Mouse (Mus musculus) liver, embryonic 12.5 days (tissue): ENCODE data around the gene Vnn1. TPM values are rescaled to one million over a fixed set of nuclear protein-coding genes. Genes with fewer than 3 reads are reported as not detected.

Experiments
- ATAC-seq: fragments of 200-750 bp; cut with Nextera tagmentation; 2 replicates; pipeline ENCODE4 v1.8.0; 2017; ENCODE audit warnings: moderate number of reproducible peaks, mild to moderate bottlenecking, moderate library complexity
- H3K27ac ChIP-seq: fragments of 300-500 bp; sonication (generic); 2 replicates; pipeline ENCODE4 v1.5.1; 2016; ENCODE audit warnings: mild to moderate bottlenecking
- H3K27me3 ChIP-seq: fragments of 300-500 bp; sonication (generic); replicated peaks from 2 replicates; pipeline ENCODE4 v1.6.1; 2016; ENCODE audit warnings: mild to moderate bottlenecking, moderate library complexity
- H3K36me3 ChIP-seq: fragments of 300-500 bp; sonication (generic); 2 replicates; pipeline ENCODE4 v1.6.1; 2016; ENCODE audit warnings: mild to moderate bottlenecking, moderate library complexity
- H3K4me1 ChIP-seq: fragments of 300-500 bp; sonication (generic); 2 replicates; pipeline ENCODE4 v1.6.1; 2016
- H3K4me2 ChIP-seq: fragments of 300-500 bp; sonication (generic); 2 replicates; pipeline ENCODE4 v1.6.1; 2016; ENCODE audit warnings: mild to moderate bottlenecking, moderate library complexity
- H3K4me3 ChIP-seq: fragments of 300-500 bp; sonication (generic); 2 replicates; pipeline ENCODE4 v1.5.1; 2016; ENCODE audit warnings: mild to moderate bottlenecking, moderate library complexity
- H3K9ac ChIP-seq: fragments of 300-500 bp; sonication (generic); 2 replicates; pipeline ENCODE4 v1.6.1; 2016; ENCODE audit warnings: mild to moderate bottlenecking, moderate library complexity
- H3K9me3 ChIP-seq: fragments of 300-500 bp; sonication (generic); replicated peaks from 2 replicates; pipeline ENCODE4 v1.6.1; 2016; ENCODE audit warnings: mild to moderate bottlenecking, moderate library complexity
- WGBS: fragments of 180-500 bp; shearing (Covaris S2); methylation state at CpG from one replicate; pipeline ENCODE4 v1.1.7; 2016; ENCODE audit not compliant: insufficient replicate concordance; 5-methylcytosine and 5-hydroxymethylcytosine counted together
- polyA plus RNA-seq: library from polyadenylated mRNA; unstranded; fragments of >200 nt; fragmentation: Nextera tagmentation; extraction: Ambion mirVana; gene quantifications from 2 replicates; pipeline ENCODE4 v1.2.1, GENCODE M21; 2016

Gene Vnn1
- 0.94 and 1.1 TPM in 2 replicates for polyA plus RNA-seq

- Histone ChIP-seq H3K4me1 (no peaks in the 10 kb centered on the region), H3K27me3 (no peaks in the 10 kb centered on the region), H3K9me3 (no peaks in the 10 kb centered on the region), H3K27ac (no peak within 1 kb of the TSS), H3K4me2 (peak within 1 kb of the TSS; percentile 53), H3K9ac (no peak within 1 kb of the TSS), H3K36me3 (no peaks in the 10 kb centered on the region), H3K4me3 (peak within 1 kb of the TSS; percentile 13; the same call in 1 of the 2 replicates)
- ATAC-seq = no peak
- 22% methylated on average over 21 of the region's 21 CpGs for WGBS
These were observed at the start of gene Vnn1 for GRCm38 (mm10) chr10:23894601-23895349. Gene Vnn1, plus strand, starts transcription at chr10:23894688.

GRCm38 (mm10) chr10:23851228-23851912 lies 43.1 kb upstream of the Vnn1 start, which contains the start of gene Vnn3:
Gene Vnn3, plus strand, starts transcription at chr10:23851462.
- Histone ChIP-seq H3K4me1 (no peaks in the 10 kb centered on the region), H3K4me3 (no peak within 1 kb of the TSS), H3K9me3 (no peaks in the 10 kb centered on the region), H3K27me3 (no peaks in the 10 kb centered on the region), H3K4me2 (no peak within 1 kb of the TSS), H3K9ac (no peak within 1 kb of the TSS), H3K27ac (no peak within 1 kb of the TSS), H3K36me3 (no peaks in the 10 kb centered on the region)
- ATAC-seq = no peak
- 75% methylated on average over 4 of the region's 4 CpGs for WGBS

- H3K4me2 ChIP-seq = no peak overlapping the region
- 52% methylated on average over 2 of the region's 2 CpGs for WGBS
- no peaks in the 10 kb centered on the region for H3K4me1 ChIP-seq
- H3K9ac ChIP-seq = no peak overlapping the region
- H3K27me3 ChIP-seq = no peaks in the 10 kb centered on the region
- no peaks in the 10 kb centered on the region for H3K9me3 ChIP-seq
- no peak overlapping the region for H3K27ac ChIP-seq
- H3K4me3 ChIP-seq = no peak overlapping the region
- no peaks in the 10 kb centered on the region for H3K36me3 ChIP-seq
- no peak for ATAC-seq
These were observed 42.4 kb upstream of the Vnn1 start for GRCm38 (mm10) chr10:23852096-23852495.

GRCm38 (mm10) chr10:23864362-23865312 lies 29.9 kb upstream of the Vnn1 start:
- Histone ChIP-seq H3K36me3 (no peaks in the 10 kb centered on the region), H3K9me3 (peaks cover 14% of the 10 kb centered on the region), H3K27me3 (no peaks in the 10 kb centered on the region), H3K4me1 (no peaks in the 10 kb centered on the region), H3K9ac (no peak overlapping the region), H3K4me3 (no peak overlapping the region), H3K4me2 (no peak overlapping the region), H3K27ac (no peak overlapping the region)
- no peak for ATAC-seq
- 59% methylated on average over 9 of the region's 9 CpGs for WGBS

GRCm38 (mm10) chr10:23880695-23881094 lies 13.8 kb upstream of the Vnn1 start:
- Histone ChIP-seq H3K27me3 (no peaks in the 10 kb centered on the region), H3K4me2 (no peak overlapping the region), H3K27ac (no peak overlapping the region), H3K9me3 (peaks cover 6% of the 10 kb centered on the region; the same call in 1 of the 2 replicates), H3K36me3 (no peaks in the 10 kb centered on the region), H3K4me3 (no peak overlapping the region), H3K4me1 (no peaks in the 10 kb centered on the region), H3K9ac (no peak overlapping the region)
- no peak for ATAC-seq
- 66% methylated on average over 6 of the region's 6 CpGs for whole genome bisulfite sequencing

- Histone ChIP-seq H3K36me3 (no peaks in the 10 kb centered on the region), H3K27ac (no peak overlapping the region), H3K4me3 (no peak overlapping the region), H3K4me1 (no peaks in the 10 kb centered on the region), H3K9me3 (no peaks in the 10 kb centered on the region), H3K9ac (no peak overlapping the region), H3K27me3 (no peaks in the 10 kb centered on the region), H3K4me2 (no peak overlapping the region)
- WGBS = 65% methylated on average over 1 of the region's 1 CpGs
- ATAC-seq = no peak
These were observed 9.6 kb upstream of the Vnn1 start for GRCm38 (mm10) chr10:23884910-23885309.

GRCm38 (mm10) chr10:23886060-23886459 lies 8.4 kb upstream of the Vnn1 start:
- Histone ChIP-seq H3K4me2 (no peak overlapping the region), H3K9ac (no peak overlapping the region), H3K27me3 (no peaks in the 10 kb centered on the region), H3K9me3 (no peaks in the 10 kb centered on the region), H3K36me3 (no peaks in the 10 kb centered on the region), H3K4me3 (no peak overlapping the region), H3K27ac (no peak overlapping the region), H3K4me1 (no peaks in the 10 kb centered on the region)
- ATAC-seq = no peak
- 52% methylated on average over 3 of the region's 3 CpGs for WGBS

- 76% methylated on average over 1 of the region's 1 CpGs for WGBS
- Histone ChIP-seq H3K4me2 (no peak overlapping the region), H3K4me3 (no peak overlapping the region), H3K4me1 (no peaks in the 10 kb centered on the region), H3K27me3 (no peaks in the 10 kb centered on the region), H3K9ac (no peak overlapping the region), H3K36me3 (no peaks in the 10 kb centered on the region), H3K27ac (no peak overlapping the region), H3K9me3 (no peaks in the 10 kb centered on the region)
- ATAC-seq = no peak
These were observed 1.5 kb upstream of the Vnn1 start for GRCm38 (mm10) chr10:23892987-23893386.

- H3K27ac ChIP-seq = no peak overlapping the region
- no peak overlapping the region for H3K4me3 ChIP-seq
- H3K4me1 ChIP-seq = no peaks in the 10 kb centered on the region
- H3K9ac ChIP-seq = no peak overlapping the region
- H3K9me3 ChIP-seq = no peaks in the 10 kb centered on the region
- H3K36me3 ChIP-seq = no peaks in the 10 kb centered on the region
- H3K27me3 ChIP-seq = no peaks in the 10 kb centered on the region
- no peak overlapping the region for H3K4me2 ChIP-seq
- WGBS = 60% methylated on average over 7 of the region's 7 CpGs
- ATAC-seq = no peak
These were observed 888 bp downstream of the Vnn1 start for GRCm38 (mm10) chr10:23895376-23895775.

- Histone ChIP-seq H3K36me3 (no peaks in the 10 kb centered on the region), H3K9me3 (no peaks in the 10 kb centered on the region), H3K27me3 (no peaks in the 10 kb centered on the region), H3K4me2 (no peak overlapping the region), H3K4me1 (no peaks in the 10 kb centered on the region), H3K4me3 (no peak overlapping the region), H3K9ac (no peak overlapping the region), H3K27ac (no peak overlapping the region)
- WGBS = 73% methylated on average over 3 of the region's 3 CpGs
- ATAC-seq = no peak
These were observed 6.6 kb downstream of the Vnn1 start for GRCm38 (mm10) chr10:23901119-23901518.

- Histone ChIP-seq H3K9ac (no peak overlapping the region), H3K4me1 (no peaks in the 10 kb centered on the region), H3K36me3 (no peaks in the 10 kb centered on the region), H3K4me2 (no peak overlapping the region), H3K27me3 (no peaks in the 10 kb centered on the region), H3K9me3 (no peaks in the 10 kb centered on the region), H3K27ac (no peak overlapping the region), H3K4me3 (no peak overlapping the region)
- no peak for ATAC-seq
- WGBS = 70% methylated on average over 1 of the region's 1 CpGs
These were observed 11.2 kb downstream of the Vnn1 start for GRCm38 (mm10) chr10:23905661-23906060.
